Mouse (Mus musculus) myocyte (in vitro differentiated cells): ENCODE measurements around the gene Ddx28. TPM values are rescaled to one million over a fixed set of nuclear protein-coding genes. Genes with fewer than 3 reads are reported as not detected.

Source experiments
- H3K27me3 ChIP-seq: one replicate; pipeline ENCODE4 v1.6.1; 2011; ENCODE audit not compliant: control insufficient read depth, insufficient read depth, insufficient read length
- H3K36me3 ChIP-seq: one replicate; pipeline ENCODE4 v1.6.1; 2011; ENCODE audit not compliant: control insufficient read depth, insufficient read depth
- H3K4me2 ChIP-seq: one replicate; pipeline ENCODE4 v1.6.1; 2011; ENCODE audit warnings: low read depth, control low read depth
- H3K4me3 ChIP-seq: one replicate; pipeline ENCODE4 v1.5.1; 2011; ENCODE audit warnings: mild to moderate bottlenecking, control low read depth, moderate library complexity
- H3K79me2 ChIP-seq: one replicate; pipeline ENCODE4 v1.6.1; 2011; ENCODE audit not compliant: control insufficient read depth, insufficient read depth
- H3ac ChIP-seq: one replicate; pipeline ENCODE4 v1.6.1; 2011; ENCODE audit not compliant: control insufficient read depth, insufficient read length
- CEBPB ChIP-seq: IDR thresholded peaks from 2 replicates; pipeline ENCODE4 v1.6.1; 2011; ENCODE audit warnings: mild to moderate bottlenecking, moderate library complexity; ENCODE audit not compliant: poor library complexity, insufficient read depth, severe bottlenecking
- E2F4 ChIP-seq: IDR thresholded peaks from one replicate; pipeline ENCODE4 v1.6.1; 2011; ENCODE audit warnings: mild to moderate bottlenecking, control low read depth, moderate library complexity; ENCODE audit not compliant: insufficient read depth
- MAX ChIP-seq: IDR thresholded peaks from one replicate; pipeline ENCODE4 v1.6.1; 2011; ENCODE audit warnings: low read depth, mild to moderate bottlenecking, control low read depth
- MYOD1 ChIP-seq, 3 experiments: IDR thresholded peaks; one replicate each; pipeline ENCODE4 v1.6.1; 2011; ENCODE audit warnings: control low read depth in 2 of 3, low read depth in 2 of 3, mild to moderate bottlenecking in 2 of 3, moderate library complexity in 1 of 3; ENCODE audit not compliant: insufficient read length in 2 of 3, control insufficient read depth in 1 of 3
- MYOG ChIP-seq, 3 experiments: IDR thresholded peaks; one replicate each; pipeline ENCODE4 v1.6.1; 2011; ENCODE audit warnings: control low read depth in 2 of 3, low read depth in 2 of 3, mild to moderate bottlenecking in 2 of 3; ENCODE audit not compliant: insufficient read length in 2 of 3, control insufficient read depth in 1 of 3, insufficient read depth in 1 of 3
- POLR2A ChIP-seq: IDR thresholded peaks from one replicate; pipeline ENCODE4 v1.6.1; 2011; ENCODE audit warnings: low read depth, mild to moderate bottlenecking, control low read depth, moderate library complexity; ENCODE audit not compliant: insufficient read length
- POLR2AphosphoS2 ChIP-seq: IDR thresholded peaks from one replicate; pipeline ENCODE4 v1.6.1; 2011; ENCODE audit warnings: low read depth, control low read depth; ENCODE audit not compliant: insufficient read length
- REST ChIP-seq: IDR thresholded peaks from one replicate; pipeline ENCODE4 v1.6.1; 2011; ENCODE audit warnings: mild to moderate bottlenecking, control low read depth, moderate library complexity; ENCODE audit not compliant: insufficient read depth, insufficient read length
- SRF ChIP-seq: IDR thresholded peaks from one replicate; pipeline ENCODE4 v1.6.1; 2011; ENCODE audit warnings: low read depth; ENCODE audit not compliant: control insufficient read depth, insufficient read length
- TCF12 ChIP-seq: IDR thresholded peaks from one replicate; pipeline ENCODE4 v1.6.1; 2011; ENCODE audit warnings: mild to moderate bottlenecking, control low read depth; ENCODE audit not compliant: poor library complexity, insufficient read depth, severe bottlenecking
- TCF3 ChIP-seq: IDR thresholded peaks from one replicate; pipeline ENCODE4 v1.6.1; 2011; ENCODE audit warnings: low read depth, control low read depth; ENCODE audit not compliant: insufficient read length
- USF1 ChIP-seq: IDR thresholded peaks from one replicate; pipeline ENCODE4 v1.6.1; 2011; ENCODE audit warnings: low read depth, mild to moderate bottlenecking, control low read depth, moderate library complexity
- polyA plus RNA-seq: library from polyadenylated mRNA; unstranded; fragments of >200 nt; fragmentation: generic; extraction: Trizol; gene quantifications from one replicate; pipeline ENCODE4 v1.2.1, GENCODE M21; 2012; ENCODE audit warnings: missing spikeins

The Ddx28 gene
- polyA plus RNA-seq, 1 experiment = 20.6 TPM

- Histone ChIP-seq H3K79me2 (peaks cover 3% of the 10 kb centered on the region), H3K4me2 (no peak overlapping the region), H3ac (no peak overlapping the region), H3K36me3 (peaks cover 16% of the 10 kb centered on the region), H3K27me3 (no peaks in the 10 kb centered on the region), H3K4me3 (no peak overlapping the region)
- no peak for TF ChIP-seq POLR2AphosphoS2
- TF ChIP-seq POLR2A = no peak
- TF ChIP-seq MYOG (IDR thresholded peaks at IDR 0.05; ENCODE audit: control insufficient read depth in 1 of 3, insufficient read depth in 1 of 3, insufficient read length in 2 of 3, low read depth in 2 of 3) = no peak
- no peak for TF ChIP-seq REST
- no peak for TF ChIP-seq USF1
- no peak for TF ChIP-seq E2F4
- no peak for TF ChIP-seq CEBPB
- no peak for TF ChIP-seq TCF3
Measured at GRCm38 (mm10) chr8:106055038-106055437, 43.4 kb upstream of the Ddx28 start.

- TF ChIP-seq E2F4 (no peak), USF1 (no peak), TCF12 (no peak), CEBPB (no peak), MYOG (IDR thresholded peaks at IDR 0.05; ENCODE audit: control insufficient read depth in 1 of 3, insufficient read depth in 1 of 3, insufficient read length in 2 of 3, low read depth in 2 of 3) (no peak), REST (no peak)
- no peaks in the 10 kb centered on the region for H3K27me3 ChIP-seq
- peaks cover 16% of the 10 kb centered on the region for H3K36me3 ChIP-seq
- H3ac ChIP-seq = no peak overlapping the region
- H3K79me2 ChIP-seq = no peaks in the 10 kb centered on the region
- no peak overlapping the region for H3K4me3 ChIP-seq
- no peak overlapping the region for H3K4me2 ChIP-seq
Measured at GRCm38 (mm10) chr8:106054190-106054811, 42.6 kb upstream of the Ddx28 start.

GRCm38 (mm10) chr8:106052510-106053089 is 40.9 kb upstream of the Ddx28 start:
- Histone ChIP-seq H3ac (no peak overlapping the region), H3K4me3 (no peak overlapping the region), H3K4me2 (no peak overlapping the region), H3K79me2 (no peaks in the 10 kb centered on the region), H3K36me3 (peaks cover 16% of the 10 kb centered on the region), H3K27me3 (no peaks in the 10 kb centered on the region)
- TF ChIP-seq POLR2AphosphoS2 (no peak), E2F4 (no peak), SRF (no peak), TCF12 (no peak), USF1 (no peak), MYOG (IDR thresholded peaks at IDR 0.05; ENCODE audit: control insufficient read depth in 1 of 3, insufficient read depth in 1 of 3, insufficient read length in 2 of 3, low read depth in 2 of 3) (no peak), CEBPB (no peak), MAX (no peak), REST (no peak), MYOD1 (IDR thresholded peaks at IDR 0.05; ENCODE audit: control insufficient read depth in 1 of 3, insufficient read length in 2 of 3, low read depth in 2 of 3) (no peak), TCF3 (no peak), POLR2A (no peak)

- TF ChIP-seq MYOD1 (IDR thresholded peaks at IDR 0.05; ENCODE audit: control insufficient read depth in 1 of 3, insufficient read length in 2 of 3, low read depth in 2 of 3) = peak; percentile 39 to 80 (median 56)
- TF ChIP-seq SRF = no peak
- peak in 2 of 3 experiments; percentile 91 to 97 for TF ChIP-seq MYOG (IDR thresholded peaks at IDR 0.05; ENCODE audit: control insufficient read depth in 1 of 3, insufficient read depth in 1 of 3, insufficient read length in 2 of 3, low read depth in 2 of 3)
- no peak for TF ChIP-seq POLR2AphosphoS2
- TF ChIP-seq POLR2A = peak; percentile 19
- no peak for TF ChIP-seq MAX
- TF ChIP-seq TCF12 = peak; percentile 76
- TF ChIP-seq USF1 = no peak
- no peak for TF ChIP-seq E2F4
- TF ChIP-seq REST = no peak
- TF ChIP-seq CEBPB = no peak
- TF ChIP-seq TCF3 = no peak
- Histone ChIP-seq H3K27me3 (no peaks in the 10 kb centered on the region), H3K4me3 (no peak overlapping the region), H3ac (no peak overlapping the region), H3K4me2 (peak overlapping the region; percentile 38), H3K79me2 (no peaks in the 10 kb centered on the region), H3K36me3 (peaks cover 16% of the 10 kb centered on the region)
Measured at GRCm38 (mm10) chr8:106051068-106051467, 39.4 kb upstream of the Ddx28 start.

DNA sequence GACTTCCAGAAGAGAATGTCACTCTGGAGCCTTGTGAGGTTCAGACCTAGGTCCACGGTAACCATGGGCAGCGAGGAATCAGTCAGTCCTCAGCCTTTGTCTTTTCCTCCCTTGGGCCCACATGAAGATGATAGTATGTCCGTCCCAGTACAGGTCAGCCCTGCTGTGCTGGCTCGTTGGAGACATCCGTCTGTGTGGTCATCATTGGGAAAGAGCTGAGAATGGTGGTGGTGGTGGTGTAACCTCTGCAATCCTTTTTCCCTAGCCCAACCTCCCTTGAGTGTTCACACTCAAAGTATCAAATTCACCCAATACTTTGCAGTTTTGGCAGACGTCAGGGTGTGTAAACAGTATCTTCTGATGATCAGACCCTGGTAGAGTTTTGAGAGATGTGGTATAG is 38.2 kb upstream of the Ddx28 start:
- Histone ChIP-seq H3K79me2 (no peaks in the 10 kb centered on the region), H3K4me3 (no peak overlapping the region), H3K36me3 (peaks cover 16% of the 10 kb centered on the region), H3ac (no peak overlapping the region), H3K4me2 (no peak overlapping the region), H3K27me3 (no peaks in the 10 kb centered on the region)
- TF ChIP-seq MAX = no peak
- TF ChIP-seq MYOG (IDR thresholded peaks at IDR 0.05; ENCODE audit: control insufficient read depth in 1 of 3, insufficient read depth in 1 of 3, insufficient read length in 2 of 3, low read depth in 2 of 3) = no peak
- no peak for TF ChIP-seq SRF
- TF ChIP-seq USF1 = no peak
- no peak for TF ChIP-seq CEBPB
- no peak for TF ChIP-seq E2F4
- no peak for TF ChIP-seq POLR2AphosphoS2
- TF ChIP-seq REST = no peak
